Mouse (Mus musculus) forebrain, embryonic 16.5 days (tissue): ENCODE results near the gene Rbm44. TPM values are rescaled to one million over a fixed set of nuclear protein-coding genes. Genes with fewer than 3 reads are reported as not detected.

Experiments used
- ATAC-seq: fragments of 200-750 bp; cut with Nextera tagmentation; 2 replicates; pipeline ENCODE4 v1.8.0; 2017; ENCODE audit warnings: mild to moderate bottlenecking, moderate library complexity
- H3K27ac ChIP-seq: fragments of 300-500 bp; sonication (generic); 2 replicates; pipeline ENCODE4 v1.5.1; 2014; ENCODE audit warnings: low read length, control low read depth
- H3K27me3 ChIP-seq: fragments of 300-500 bp; sonication (generic); replicated peaks from 2 replicates; pipeline ENCODE4 v1.6.1; 2014; ENCODE audit warnings: low read length; ENCODE audit not compliant: control insufficient read depth, insufficient read depth
- H3K36me3 ChIP-seq: fragments of 300-500 bp; sonication (generic); 2 replicates; pipeline ENCODE4 v1.6.1; 2014; ENCODE audit not compliant: control insufficient read depth, insufficient read depth
- H3K4me1 ChIP-seq: fragments of 300-500 bp; sonication (generic); replicated peaks from 2 replicates; pipeline ENCODE4 v1.6.1; 2014; ENCODE audit warnings: low read length; ENCODE audit not compliant: control insufficient read depth, insufficient read depth
- H3K4me2 ChIP-seq: fragments of 300-500 bp; sonication (generic); 2 replicates; pipeline ENCODE4 v1.6.1; 2014; ENCODE audit warnings: mild to moderate bottlenecking, low read length, control low read depth
- H3K4me3 ChIP-seq: fragments of 300-500 bp; sonication (generic); replicated peaks from 2 replicates; pipeline ENCODE4 v1.5.1; 2014; ENCODE audit warnings: mild to moderate bottlenecking, low read length, control low read depth
- H3K9ac ChIP-seq: fragments of 300-500 bp; sonication (generic); replicated peaks from 2 replicates; pipeline ENCODE4 v1.6.1; 2014; ENCODE audit warnings: low read depth, low read length, control low read depth
- H3K9me3 ChIP-seq: fragments of 300-500 bp; sonication (generic); 2 replicates; pipeline ENCODE4 v1.6.1; 2016; ENCODE audit warnings: low read length; ENCODE audit not compliant: control insufficient read depth
- WGBS: fragments of 180-500 bp; shearing (Covaris S2); extraction: QIAGEN DNeasy Blood & Tissue Kit; methylation state at CpG from one replicate; pipeline ENCODE4 v1.1.7; 2014; 5-methylcytosine and 5-hydroxymethylcytosine counted together
- polyA plus RNA-seq: library from polyadenylated mRNA; unstranded; fragments of >200 nt; fragmentation: Nextera tagmentation; extraction: Ambion mirVana; gene quantifications from 2 replicates; pipeline ENCODE4 v1.2.1, GENCODE M21; 2015

Gene Rbm44
- polyA plus RNA-seq, 1 experiment from 2014 or later = 0.11 TPM

- peaks cover 14% of the 10 kb centered on the region for H3K4me1 ChIP-seq
- no peaks in the 10 kb centered on the region for H3K9me3 ChIP-seq
- no peak overlapping the region for H3K9ac ChIP-seq
- H3K4me2 ChIP-seq = no peak overlapping the region
- H3K27me3 ChIP-seq = no peaks in the 10 kb centered on the region
- WGBS = 68% methylated on average over 10 of the region's 10 CpGs
- no peaks in the 10 kb centered on the region for H3K36me3 ChIP-seq
- ATAC-seq = peak; percentile 58
- no peak overlapping the region for H3K27ac ChIP-seq
- H3K4me3 ChIP-seq = no peak overlapping the region
Observed at GRCm38 (mm10) chr1:91199793-91200192, 54.9 kb downstream of the Rbm44 start.

DNA sequence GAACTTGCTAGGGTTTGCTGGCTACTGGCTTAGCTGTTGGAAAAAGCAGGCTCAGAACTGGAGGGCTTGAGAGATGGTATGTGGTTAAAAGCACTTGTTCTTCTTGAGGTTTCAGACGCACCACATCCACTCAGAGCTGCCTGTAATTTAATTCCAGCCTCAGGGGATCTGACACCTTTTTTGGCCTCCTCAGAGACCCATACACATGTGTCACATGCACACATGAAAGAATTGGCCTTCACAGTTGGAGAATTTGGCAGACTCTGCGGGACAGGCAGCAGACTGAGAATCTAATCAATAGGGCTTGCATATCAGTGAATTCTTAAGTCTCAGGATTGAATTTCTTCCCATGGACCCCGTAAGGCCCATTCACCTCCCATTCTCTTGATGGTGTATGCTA is 56.2 kb downstream of the Rbm44 start:
- WGBS = 19% methylated on average over 3 of the region's 3 CpGs
- Histone ChIP-seq H3K4me2 (no peak overlapping the region), H3K36me3 (no peaks in the 10 kb centered on the region), H3K9me3 (no peaks in the 10 kb centered on the region), H3K9ac (no peak overlapping the region), H3K4me3 (no peak overlapping the region), H3K4me1 (peaks cover 14% of the 10 kb centered on the region), H3K27me3 (no peaks in the 10 kb centered on the region), H3K27ac (no peak overlapping the region)
- peak; percentile 59; the same call in 1 of the 2 replicates for ATAC-seq

DNA sequence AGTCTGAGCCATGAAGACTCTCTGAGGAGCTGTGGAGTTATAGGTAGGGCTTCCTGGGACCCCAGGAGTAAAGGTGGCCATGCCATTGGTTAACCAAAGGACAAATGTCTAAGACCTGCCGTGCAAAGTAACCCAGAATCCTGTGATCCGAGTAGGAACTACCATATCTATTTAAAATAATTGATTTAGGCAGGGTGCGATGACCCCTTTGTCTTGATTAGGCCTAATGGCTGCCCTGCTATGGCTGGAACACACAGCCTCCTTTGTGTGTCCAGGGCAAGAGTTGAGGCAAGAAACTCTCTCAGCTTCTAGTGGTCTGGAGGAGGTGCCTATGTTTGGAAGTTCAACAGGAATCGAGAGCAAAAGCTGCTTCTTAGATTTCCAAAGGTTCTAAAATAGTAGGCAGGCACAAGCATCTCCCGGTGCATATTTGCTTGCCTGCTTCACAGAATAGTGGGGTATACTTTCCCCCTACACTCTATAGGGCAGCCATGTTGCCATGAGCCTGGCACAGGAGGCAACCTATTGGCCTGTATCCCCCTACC is 59.4 kb downstream of the Rbm44 start:
- no peak overlapping the region for H3K4me3 ChIP-seq
- H3K36me3 ChIP-seq = no peaks in the 10 kb centered on the region
- ATAC-seq = no peak
- H3K9me3 ChIP-seq = no peaks in the 10 kb centered on the region
- WGBS = 83% methylated on average over 5 of the region's 5 CpGs
- no peak overlapping the region for H3K4me2 ChIP-seq
- no peak overlapping the region for H3K9ac ChIP-seq
- H3K4me1 ChIP-seq = peaks cover 24% of the 10 kb centered on the region
- no peaks in the 10 kb centered on the region for H3K27me3 ChIP-seq
- H3K27ac ChIP-seq = no peak overlapping the region

GRCm38 (mm10) chr1:91205651-91206050 is 60.8 kb downstream of the Rbm44 start:
- no peaks in the 10 kb centered on the region for H3K9me3 ChIP-seq
- H3K36me3 ChIP-seq = no peaks in the 10 kb centered on the region
- no peak overlapping the region for H3K27ac ChIP-seq
- H3K4me1 ChIP-seq = peaks cover 28% of the 10 kb centered on the region
- no peak overlapping the region for H3K4me3 ChIP-seq
- H3K27me3 ChIP-seq = no peaks in the 10 kb centered on the region
- H3K4me2 ChIP-seq = no peak overlapping the region
- WGBS = 84% methylated on average over 6 of the region's 6 CpGs
- no peak for ATAC-seq
- H3K9ac ChIP-seq = no peak overlapping the region

DNA sequence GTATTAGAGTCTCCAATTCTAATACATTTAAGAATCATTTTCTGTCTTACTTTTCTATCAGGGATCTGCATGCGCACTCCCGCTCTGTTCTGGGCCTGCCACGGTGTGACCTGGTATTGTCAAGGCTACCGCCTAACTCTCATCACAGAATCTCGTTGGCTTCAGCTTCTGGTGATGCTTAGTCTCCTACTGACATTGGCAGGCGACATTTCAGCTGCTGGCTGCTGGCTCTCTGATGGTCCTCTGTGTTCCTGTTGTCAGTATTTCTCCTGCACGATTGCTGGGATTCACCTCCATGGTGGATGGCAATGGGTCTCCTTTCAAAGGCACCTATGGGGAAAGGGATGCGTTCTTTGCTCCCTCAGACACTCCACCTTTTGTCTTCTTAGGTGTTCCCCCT is 61.4 kb downstream of the Rbm44 start:
- no peak overlapping the region for H3K4me2 ChIP-seq
- no peaks in the 10 kb centered on the region for H3K36me3 ChIP-seq
- no peak overlapping the region for H3K4me3 ChIP-seq
- no peak overlapping the region for H3K9ac ChIP-seq
- H3K27me3 ChIP-seq = no peaks in the 10 kb centered on the region
- peaks cover 22% of the 10 kb centered on the region for H3K4me1 ChIP-seq
- 67% methylated on average over 8 of the region's 8 CpGs for WGBS
- no peaks in the 10 kb centered on the region for H3K9me3 ChIP-seq
- ATAC-seq = no peak
- H3K27ac ChIP-seq = peak overlapping the region; percentile 46

DNA sequence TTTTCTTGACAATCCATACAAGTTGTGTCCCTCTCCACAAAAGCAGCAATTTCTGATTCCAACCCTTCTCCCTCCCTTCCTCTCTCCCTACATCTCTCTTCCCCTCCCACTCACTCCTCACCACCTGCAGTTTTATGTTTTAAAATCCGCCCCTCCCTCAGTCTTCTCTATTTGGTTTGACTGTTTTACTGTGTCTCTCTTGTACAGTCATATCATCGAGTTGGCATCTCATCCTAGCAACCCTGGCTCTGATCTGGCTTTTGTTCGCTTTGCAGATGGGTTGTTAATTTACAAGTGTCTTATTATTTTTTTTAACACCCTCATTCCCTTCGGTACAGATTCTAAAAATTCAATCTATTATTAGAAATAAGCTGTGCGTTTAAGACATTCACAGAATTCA is 62.0 kb downstream of the Rbm44 start:
- Histone ChIP-seq H3K27me3 (no peaks in the 10 kb centered on the region), H3K4me2 (no peak overlapping the region), H3K36me3 (no peaks in the 10 kb centered on the region), H3K9ac (no peak overlapping the region), H3K9me3 (no peaks in the 10 kb centered on the region), H3K4me1 (peaks cover 22% of the 10 kb centered on the region), H3K27ac (peak overlapping the region; percentile 2; the same call in 1 of the 2 replicates), H3K4me3 (no peak overlapping the region)
- 44% methylated on average over 5 of the region's 5 CpGs for WGBS
- ATAC-seq = peak; percentile 51

DNA sequence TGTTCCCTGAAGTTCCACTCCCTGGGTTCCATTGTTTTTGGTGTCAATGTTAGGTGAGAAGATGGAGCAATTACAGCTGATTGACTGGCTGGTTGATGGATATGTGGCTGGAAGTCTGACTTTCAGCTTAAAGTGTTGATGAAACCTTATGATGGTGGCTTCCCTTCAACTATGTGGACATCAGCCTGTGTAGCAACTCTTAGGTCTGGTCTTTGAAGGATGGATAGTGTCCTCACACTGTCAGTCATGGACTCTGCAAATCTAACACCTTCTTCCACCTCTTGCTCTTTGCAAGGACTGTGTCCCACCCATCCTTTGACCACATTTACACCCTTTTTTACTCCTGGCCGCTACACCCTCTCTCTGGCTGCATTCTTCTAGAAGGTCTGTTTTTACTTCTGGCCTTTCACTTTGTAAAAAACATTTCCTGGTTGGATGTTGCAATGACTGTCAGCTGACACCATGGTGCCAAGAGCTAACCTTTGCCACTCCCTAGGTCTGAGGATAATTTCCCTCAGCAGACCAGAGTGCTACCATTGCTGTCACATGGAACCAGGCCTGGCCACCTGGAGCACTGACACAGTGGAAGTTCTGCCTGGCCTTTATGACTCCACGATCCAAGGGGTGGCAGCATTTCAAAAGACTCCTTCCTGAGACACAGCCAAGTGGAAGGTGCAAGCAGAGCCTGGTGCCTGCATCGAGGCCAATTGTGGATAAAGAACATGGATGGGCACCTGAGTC is 62.6 kb downstream of the Rbm44 start:
- Histone ChIP-seq H3K4me2 (no peak overlapping the region), H3K9me3 (no peaks in the 10 kb centered on the region), H3K36me3 (no peaks in the 10 kb centered on the region), H3K9ac (no peak overlapping the region), H3K27me3 (no peaks in the 10 kb centered on the region), H3K4me1 (peaks cover 22% of the 10 kb centered on the region), H3K4me3 (no peak overlapping the region), H3K27ac (no peak overlapping the region)
- no peak for ATAC-seq
- 65% methylated on average over 3 of the region's 3 CpGs for WGBS

GRCm38 (mm10) chr1:91209343-91209742 is 64.5 kb downstream of the Rbm44 start:
- Histone ChIP-seq H3K4me1 (peaks cover 22% of the 10 kb centered on the region), H3K4me3 (no peak overlapping the region), H3K9me3 (no peaks in the 10 kb centered on the region), H3K27ac (peak overlapping the region; percentile 82), H3K9ac (peak overlapping the region; percentile 32; the same call in 1 of the 2 replicates), H3K4me2 (no peak overlapping the region), H3K27me3 (no peaks in the 10 kb centered on the region), H3K36me3 (no peaks in the 10 kb centered on the region)
- 53% methylated on average over 6 of the region's 6 CpGs for WGBS
- peak; percentile 43 for ATAC-seq

GRCm38 (mm10) chr1:91209785-91210184 is 64.9 kb downstream of the Rbm44 start:
- no peak overlapping the region for H3K4me2 ChIP-seq
- ATAC-seq = peak; percentile 68
- no peaks in the 10 kb centered on the region for H3K36me3 ChIP-seq
- H3K27me3 ChIP-seq = no peaks in the 10 kb centered on the region
- peaks cover 22% of the 10 kb centered on the region for H3K4me1 ChIP-seq
- no peak overlapping the region for H3K4me3 ChIP-seq
- 33% methylated on average over 6 of the region's 6 CpGs for WGBS
- H3K9ac ChIP-seq = peak overlapping the region; percentile 32; the same call in 1 of the 2 replicates
- no peaks in the 10 kb centered on the region for H3K9me3 ChIP-seq
- H3K27ac ChIP-seq = peak overlapping the region; percentile 82
